Mouse (Mus musculus) adrenal gland, postnatal 36 days (tissue): ENCODE results near the gene Agrn. TPM values are rescaled to one million over a fixed set of nuclear protein-coding genes. Genes with fewer than 3 reads are reported as not detected.

Source experiments
- DNase-seq, 2 experiments: peaks; one replicate each; pipeline ENCODE4 v3.0.0; 2021; ENCODE audit warnings: mixed read lengths in 1 of 2
- long read RNA-seq, 2 experiments: library from polyadenylated mRNA; stranded (forward); transcript quantifications; one replicate each; pipeline ENCODE4 v2.0.0; 2021; ENCODE audit warnings: borderline sequencing depth in 2 of 2
- total RNA-seq, 2 experiments: library from RNA; stranded (reverse); gene quantifications; 2 replicates each; pipeline ENCODE4 v1.2.3; 2021

The Agrn gene
- total RNA-seq, result 10 to 100 TPM; 33.2 to 49.6 TPM
- long read RNA-seq, experiment 1, partial matches to known transcripts, result 10 of 11 reads
- long read RNA-seq, experiment 1, other reads (novel, unspliced or antisense), result 1 of 11 reads
- long read RNA-seq, experiment 2, partial matches to known transcripts, result 2 of 5 reads
- long read RNA-seq, experiment 2, other reads (novel, unspliced or antisense), result 3 of 5 reads

- peak; percentile 84 to 88 for DNase-seq
Measured at GRCm38 (mm10) chr4:156197131-156197828, at the start of gene Agrn. Gene Agrn, minus strand, starts transcription at chr4:156197488.

- DNase-seq, result no peak
Measured at GRCm38 (mm10) chr4:156236651-156237447, 39.6 kb upstream of the Agrn start.

GRCm38 (mm10) chr4:156235808-156236533 lies 38.7 kb upstream of the Agrn start, which contains the start of gene Noc2l:
Gene Noc2l, plus strand, starts transcription at chr4:156236010.
- DNase-seq, result peak; percentile 95 to 97

DNA sequence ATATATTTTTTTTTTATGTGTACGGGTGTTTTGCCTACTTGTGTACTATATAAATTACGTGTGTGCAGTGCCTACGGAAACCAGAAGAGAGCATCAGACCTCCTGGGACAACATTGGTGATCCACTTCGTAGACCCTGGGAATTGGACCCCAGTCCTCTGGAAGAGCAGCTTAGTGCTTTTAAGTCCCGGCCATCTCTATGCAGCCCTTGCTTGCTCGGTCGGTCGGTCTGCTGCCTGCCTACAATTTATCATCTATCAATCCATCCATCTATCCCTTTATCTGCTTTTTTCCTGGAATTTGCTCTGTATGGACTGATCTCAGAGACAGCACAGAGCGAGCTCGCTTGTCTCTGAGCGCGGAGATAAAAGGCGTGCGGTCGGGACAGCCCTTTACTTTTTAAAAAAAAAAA lies 38.1 kb upstream of the Agrn start:
- DNase-seq, result no peak

DNA sequence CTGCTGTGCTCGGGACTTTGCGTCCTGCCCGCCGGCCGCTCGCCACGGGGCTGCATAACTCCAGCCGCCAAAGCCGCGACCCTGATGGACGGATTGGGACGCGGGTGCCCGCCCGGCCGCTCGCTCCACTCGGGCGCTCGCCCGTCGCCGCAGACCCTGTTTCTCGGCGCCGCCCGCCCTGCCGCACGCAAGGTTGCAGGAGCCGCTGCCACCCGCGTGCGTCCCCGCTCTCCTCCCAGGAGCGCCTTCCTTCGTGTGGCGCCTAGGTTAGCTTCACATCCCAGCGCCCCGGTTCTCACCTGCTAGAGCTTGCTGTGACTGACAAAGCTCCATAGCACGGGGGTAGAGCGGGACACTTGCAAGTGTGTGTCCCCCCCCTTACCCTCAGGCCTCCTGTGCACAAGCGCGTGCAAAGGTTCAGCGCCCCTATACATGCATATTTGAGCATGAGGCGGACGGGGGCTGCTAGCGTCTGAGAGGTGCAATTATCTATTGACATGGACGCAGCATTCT lies 37.5 kb upstream of the Agrn start, which contains the start of gene Plekhn1:
TSS of gene Plekhn1 (minus strand) at position 157 of the 513 bp plus-strand sequence.
- peak; percentile 85 to 91 for DNase-seq

- peak in 1 of 2 experiments; percentile 59 for DNase-seq
Measured at GRCm38 (mm10) chr4:156234021-156234501, 36.8 kb upstream of the Agrn start.

- peak; percentile 52 to 69 for DNase-seq
Measured at GRCm38 (mm10) chr4:156228393-156229024, 31.2 kb upstream of the Agrn start.

DNA sequence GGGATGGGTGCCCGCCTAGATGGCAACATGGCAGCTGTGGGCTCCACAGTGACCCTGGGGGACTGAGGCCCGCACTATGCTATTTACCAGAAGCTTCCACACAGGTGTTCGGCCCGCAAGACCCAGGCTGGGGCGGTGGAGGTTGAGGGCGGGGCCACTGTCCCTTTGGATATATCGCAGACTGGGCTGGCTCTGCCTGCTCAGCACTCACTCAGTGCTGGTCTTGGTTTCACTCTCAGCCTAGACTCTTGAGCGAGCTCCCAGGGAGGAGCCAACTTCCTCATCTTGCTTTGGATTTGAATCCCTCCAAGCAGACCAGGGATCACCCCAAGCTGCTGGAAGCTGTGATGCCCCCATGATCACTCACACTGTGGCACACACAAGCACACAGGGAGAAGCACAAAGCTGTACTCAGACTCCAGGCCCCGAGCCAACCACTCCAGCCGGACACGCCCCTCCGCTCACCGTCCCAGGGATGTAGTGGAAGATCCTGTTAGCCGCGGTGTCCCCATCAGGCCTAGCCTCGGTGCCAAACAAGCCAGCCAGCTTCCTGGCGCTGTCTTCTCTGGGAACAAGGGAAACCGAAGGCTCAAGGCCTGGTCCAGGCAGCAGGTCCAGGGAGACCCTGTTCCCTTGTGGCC lies 30.6 kb upstream of the Agrn start:
- DNase-seq, result peak in 1 of 2 experiments; percentile 49

DNA sequence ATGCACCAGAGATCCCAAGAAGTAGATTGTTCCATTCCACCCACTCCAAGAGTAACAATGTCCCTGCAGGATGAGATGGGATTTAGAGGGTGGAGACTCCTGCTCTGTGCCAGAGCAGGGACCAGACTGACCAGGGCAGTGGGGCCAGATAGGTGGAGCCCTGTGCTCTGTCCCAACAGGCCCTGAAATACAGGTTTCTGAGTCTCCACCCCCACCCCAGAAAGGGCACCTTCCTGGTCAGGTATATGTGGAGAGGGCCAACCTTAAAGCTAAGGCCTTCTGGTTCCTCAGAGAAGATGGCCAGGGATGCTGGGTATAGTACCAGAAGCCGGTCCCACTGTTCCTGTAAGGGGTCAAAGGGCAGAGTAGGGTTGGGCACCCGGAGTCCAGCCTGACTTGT lies 27.0 kb upstream of the Agrn start:
- no peak for DNase-seq

GRCm38 (mm10) chr4:156219936-156220335 lies 22.6 kb upstream of the Agrn start:
- no peak for DNase-seq

DNA sequence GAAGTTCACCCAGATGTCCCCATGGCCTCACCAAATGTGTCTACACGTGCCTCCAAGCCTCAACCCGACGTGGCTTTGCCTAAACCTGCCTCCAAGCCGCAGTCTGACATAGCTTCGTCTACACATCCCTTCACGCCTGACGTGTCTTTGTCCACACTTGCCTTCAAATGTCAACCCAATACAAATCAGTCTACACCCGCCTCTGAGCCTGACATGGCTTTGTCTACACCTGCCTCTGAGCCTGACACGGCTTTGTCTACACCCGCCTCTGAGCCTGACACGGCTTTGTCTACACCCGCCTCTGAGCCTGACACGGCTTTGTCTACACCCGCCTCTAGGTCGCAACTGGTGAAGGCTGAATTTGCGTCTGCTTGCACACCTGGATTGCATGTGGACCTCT lies 20.6 kb upstream of the Agrn start:
- no peak for DNase-seq

- DNase-seq, result no peak
Measured at GRCm38 (mm10) chr4:156217022-156217669, 19.9 kb upstream of the Agrn start.

- peak in 1 of 2 experiments; percentile 25 for DNase-seq
Measured at GRCm38 (mm10) chr4:156216196-156216595, 18.9 kb upstream of the Agrn start.

GRCm38 (mm10) chr4:156215649-156216048 lies 18.4 kb upstream of the Agrn start, which contains the start of gene Perm1:
Gene Perm1, plus strand, starts transcription at chr4:156215868.
- peak; percentile 91 to 92 for DNase-seq

GRCm38 (mm10) chr4:156213134-156213533 lies 15.8 kb upstream of the Agrn start:
- DNase-seq, result no peak

DNA sequence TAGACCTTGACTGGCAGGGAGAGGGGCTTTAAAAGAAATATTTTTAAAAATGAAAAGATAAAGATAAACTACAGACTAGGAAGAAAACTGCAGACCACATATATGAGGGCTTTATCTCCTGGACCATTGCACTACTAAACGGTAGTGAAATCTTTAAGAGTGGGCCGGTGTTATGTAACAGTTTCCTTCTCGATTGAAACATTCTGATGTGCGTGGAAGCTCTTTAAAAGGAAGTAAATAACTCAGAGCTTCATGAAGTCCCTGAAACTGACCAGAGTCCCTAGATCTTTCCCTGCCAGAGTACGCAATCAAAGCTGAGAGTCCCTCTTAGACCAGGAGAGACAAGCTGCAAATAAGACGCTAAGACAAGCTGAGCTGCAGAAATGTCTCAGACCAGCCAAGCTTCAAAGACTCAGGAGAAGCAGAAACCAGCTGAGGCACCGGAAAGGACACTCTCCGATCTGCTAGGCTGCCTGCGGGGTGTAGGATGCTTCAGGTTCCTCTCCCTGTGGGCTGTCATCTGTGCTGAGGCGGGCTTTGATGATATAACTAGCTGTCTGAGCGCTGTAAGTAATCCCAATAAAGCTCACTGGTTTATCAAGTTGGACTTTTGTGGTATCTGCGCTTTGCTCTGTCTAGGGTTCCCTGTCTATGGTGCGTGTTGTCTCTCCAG lies 12.8 kb upstream of the Agrn start:
- no peak for DNase-seq

- no peak for DNase-seq
Measured at GRCm38 (mm10) chr4:156208872-156209271, 11.6 kb upstream of the Agrn start.

- peak in 1 of 2 experiments; percentile 56 for DNase-seq
Measured at GRCm38 (mm10) chr4:156203413-156204131, 6.3 kb upstream of the Agrn start.

DNA sequence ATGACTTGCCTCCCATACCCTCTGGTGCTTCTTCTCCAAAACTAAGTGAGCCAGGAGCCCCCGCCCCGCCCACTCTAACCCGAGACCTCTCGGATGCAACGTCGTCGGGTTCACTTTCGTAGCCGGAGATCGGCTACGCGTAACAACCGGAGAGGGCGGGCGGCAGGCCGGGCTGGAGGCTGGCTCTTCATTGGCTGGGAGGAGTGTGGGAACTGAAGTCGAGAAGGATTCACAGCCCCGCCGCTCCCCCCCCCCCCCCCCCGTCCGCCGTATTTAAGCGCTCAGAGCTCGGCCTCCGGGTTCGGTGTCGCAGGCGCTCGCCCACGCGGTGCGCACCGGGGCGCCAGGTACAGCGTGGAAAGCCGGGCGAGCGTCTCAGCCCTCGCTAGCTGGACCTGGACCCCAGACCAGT lies 5.7 kb upstream of the Agrn start, which contains the start of gene AW011738:
TSS of gene AW011738 (plus strand) at position 304 of the 412 bp plus-strand sequence.
- DNase-seq, result peak; percentile 84 to 89
